33 mouse cellular contexts compared by ENCODE assay signal in genomic region chr6:48845086-48845485, GRCm38 (mm10). TPM values are rescaled to one million over a fixed set of nuclear protein-coding genes. Genes with fewer than 3 reads are reported as not detected.
"Had no signal": no experiment of that assay in that cellular context is flagged by ENCODE, and none has a peak within 500 bp of the region (broad histone marks: within the 10 kb centered on the region; RNA-seq: fewer than 3 reads in every experiment).

No protein-coding gene starts in this region.

- H3K9me3 ChIP-seq: heart, embryonic 13.5 days; heart, embryonic 15.5 days; hindbrain, embryonic 10.5 days; hindbrain, embryonic 12.5 days; intestine, embryonic 15.5 days; limb, embryonic 10.5 days; limb, embryonic 12.5 days; liver, embryonic 13.5 days; liver, embryonic 15.5 days had no signal

- H3K9ac ChIP-seq: heart, embryonic 13.5 days; heart, embryonic 15.5 days; hindbrain, embryonic 12.5 days; hindbrain, embryonic 14.5 days; intestine, embryonic 15.5 days; limb, embryonic 12.5 days; liver, embryonic 13.5 days; liver, embryonic 15.5 days had no signal

- H3K4me3 ChIP-seq: gastrocnemius, adult 2 months; heart, adult 2 months; heart, embryonic 13.5 days; heart, embryonic 15.5 days; hindbrain, embryonic 10.5 days; hindbrain, embryonic 12.5 days; intestine, embryonic 15.5 days; layer of hippocampus, adult 2 months; left cerebral cortex, adult 2 months; limb, embryonic 10.5 days; limb, embryonic 12.5 days; liver, embryonic 13.5 days; liver, embryonic 15.5 days had no signal

- H3K4me1 ChIP-seq: liver, embryonic 15.5 days had no signal

- H3K27ac ChIP-seq: gastrocnemius, adult 2 months; heart, adult 2 months; heart, embryonic 13.5 days; heart, embryonic 15.5 days; hindbrain, embryonic 10.5 days; hindbrain, embryonic 12.5 days; hindbrain, embryonic 14.5 days; intestine, embryonic 15.5 days; layer of hippocampus, adult 2 months; left cerebral cortex, adult 2 months; limb, embryonic 10.5 days; limb, embryonic 12.5 days; liver, embryonic 13.5 days; liver, embryonic 15.5 days had no signal

- DNase-seq: gastrocnemius, adult 2 months; gastrocnemius, postnatal 10 days; gastrocnemius, postnatal 25 days; heart, adult 2 months; heart, postnatal 4 days; kidney, adult 18-20 months; kidney, adult 8-10 months; kidney, postnatal 25 days; kidney, postnatal 4 days; liver; liver, embryonic 13.5 days had no signal

- H3K27me3 ChIP-seq: heart, embryonic 13.5 days; heart, embryonic 15.5 days; hindbrain, embryonic 12.5 days; intestine, embryonic 15.5 days; limb, embryonic 12.5 days; liver, embryonic 13.5 days; liver, embryonic 15.5 days had no signal

- H3K36me3 ChIP-seq: hindbrain, embryonic 10.5 days; liver, embryonic 13.5 days; liver, embryonic 15.5 days had no signal

- H3K4me2 ChIP-seq: heart, embryonic 13.5 days; heart, embryonic 15.5 days; hindbrain, embryonic 12.5 days; hindbrain, embryonic 14.5 days; intestine, embryonic 15.5 days; limb, embryonic 12.5 days; liver, embryonic 11.5 days; liver, embryonic 13.5 days; liver, embryonic 15.5 days had no signal

- ATAC-seq: hindbrain, embryonic 16.5 days; inflammation-experienced regulatory T-cells, adult 6 months; intestine, embryonic 15.5 days; intestine, postnatal 0 days had no signal

RNA-seq across cellular contexts. Expression of gene Aoc1, which starts 27.6 kb away (rescaled TPM):
- total RNA-seq: gastrocnemius, adult 2 months; gastrocnemius, postnatal 10 days; gastrocnemius, postnatal 25 days; gastrocnemius, postnatal 4 days; heart, adult 2 months; heart, postnatal 25 days; heart, postnatal 4 days; layer of hippocampus, adult 2 months; layer of hippocampus, postnatal 10 days; layer of hippocampus, postnatal 25 days; left cerebral cortex, adult 2 months; left cerebral cortex, postnatal 14 days; left cerebral cortex, postnatal 36 days had no signal
- polyA plus RNA-seq: heart, embryonic 13.5 days; heart, embryonic 15.5 days; heart, postnatal 0 days; hindbrain, embryonic 10.5 days; hindbrain, embryonic 12.5 days; hindbrain, embryonic 14.5 days; hindbrain, embryonic 16.5 days; inflammation-experienced regulatory T-cells, adult 6 months; limb, embryonic 10.5 days; limb, embryonic 12.5 days; liver, embryonic 11.5 days; liver, embryonic 13.5 days; liver, embryonic 15.5 days had no signal
